Mouse (Mus musculus): ENCODE measurements at regions not wholly inside any gene's neighbourhood (a gene's known extent, or its start where the extent isn't known, plus 50 kb on each side); places are given as distances from the start of the nearest gene placed in this dataset.

- peak; percentile 63 for DNase-seq (ENCODE audit: low spot score)
These were observed 63.9 kb upstream of the Fibin start for GRCm38 (mm10) chr2:110426881-110427280.

DNA sequence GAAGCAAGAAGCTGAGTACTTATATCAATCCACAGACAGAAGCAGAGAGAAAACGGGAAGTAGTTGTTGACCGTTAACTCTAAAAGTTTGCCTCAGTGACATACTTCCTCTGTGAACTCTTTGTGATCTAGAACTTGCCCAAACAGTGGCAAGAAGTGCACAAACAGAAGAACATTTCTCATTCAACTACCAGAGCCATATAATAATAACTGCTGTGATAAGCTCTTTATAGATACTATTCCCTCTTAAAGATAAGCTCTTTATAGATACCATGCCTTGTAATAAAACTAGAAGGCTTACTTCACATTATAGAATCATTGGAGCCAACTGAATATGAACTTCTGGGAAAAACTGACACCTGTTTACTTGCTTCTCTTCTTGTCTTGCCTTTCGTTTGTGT is 89.7 kb upstream of the Fibin start:
- no peak for DNase-seq (ENCODE audit: low spot score)

GRCm38 (mm10) chr2:110472307-110472995 is 109.5 kb upstream of the Fibin start:
- DNase-seq (ENCODE audit: low spot score) = no peak

DNA sequence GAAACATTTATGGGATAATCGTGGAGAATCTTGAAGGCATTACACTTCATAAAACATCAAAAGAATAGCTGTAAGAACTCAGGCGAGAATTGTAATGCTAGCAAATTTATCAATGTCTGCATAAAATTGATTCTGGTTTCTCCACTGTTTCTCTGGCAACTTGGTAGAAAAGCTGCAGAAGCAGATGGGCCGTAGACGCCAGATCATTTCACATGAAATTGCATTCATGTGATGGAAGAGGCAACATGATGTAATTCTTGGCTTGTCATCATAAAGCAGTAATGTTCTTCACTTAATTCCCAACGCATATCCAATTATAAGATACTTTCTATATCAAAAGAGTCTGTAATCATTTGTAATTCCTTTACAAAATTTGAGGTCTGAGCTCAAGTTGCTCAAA is 113.6 kb upstream of the Fibin start:
- no peak for DNase-seq (ENCODE audit: low spot score)

DNA sequence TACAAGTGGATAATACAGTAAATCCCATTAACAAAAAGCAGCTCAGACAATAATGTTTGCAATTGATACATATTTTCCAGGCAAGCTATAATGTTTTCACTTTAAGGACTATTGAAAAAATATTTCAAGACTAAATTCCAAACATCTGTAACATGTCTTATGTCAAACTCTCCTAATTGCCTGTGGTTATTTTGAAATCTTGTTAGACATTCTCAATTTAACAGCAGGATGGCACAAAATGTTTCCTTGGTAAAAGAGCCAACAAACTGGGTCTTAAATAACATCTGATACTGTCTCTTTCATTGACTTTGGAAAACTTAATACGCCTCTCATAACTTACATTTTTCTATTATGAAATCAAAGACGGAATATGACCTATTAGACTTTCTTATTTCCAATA is 115.8 kb upstream of the Slc5a12 start:
- no peak for DNase-seq (ENCODE audit: low spot score)

DNA sequence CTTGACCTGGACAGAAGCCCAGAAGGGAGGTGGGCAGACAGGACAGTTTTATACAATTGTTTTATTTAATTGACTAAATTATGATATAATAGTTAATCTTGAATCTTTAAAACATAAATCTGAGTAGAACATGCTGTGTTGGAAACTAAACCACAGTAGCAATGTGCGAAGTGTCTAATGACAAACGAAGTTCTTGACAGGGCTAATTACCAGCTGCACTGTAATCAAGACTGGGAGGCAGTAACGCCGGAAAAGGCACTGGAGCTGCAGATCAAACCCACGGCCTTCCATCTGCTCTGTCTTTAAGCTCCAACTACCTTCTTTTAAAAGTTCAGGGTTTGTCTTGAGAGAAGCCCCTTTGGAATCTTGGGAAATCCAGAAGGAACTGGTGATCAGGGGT is 110.9 kb upstream of the Slc5a12 start:
- no peak for DNase-seq (ENCODE audit: low spot score)

GRCm38 (mm10) chr2:110486724-110487123 is 110.4 kb upstream of the Slc5a12 start:
- no peak for DNase-seq (ENCODE audit: low spot score)

- DNase-seq (ENCODE audit: low spot score) = peak; percentile 15
These were observed 109.1 kb upstream of the Slc5a12 start for GRCm38 (mm10) chr2:110487950-110488349.

- no peak for DNase-seq (ENCODE audit: low spot score)
These were observed 95.3 kb upstream of the Slc5a12 start for GRCm38 (mm10) chr2:110501786-110502185.

- DNase-seq (ENCODE audit: low spot score) = no peak
These were observed 88.8 kb upstream of the Slc5a12 start for GRCm38 (mm10) chr2:110508162-110508748.

DNA sequence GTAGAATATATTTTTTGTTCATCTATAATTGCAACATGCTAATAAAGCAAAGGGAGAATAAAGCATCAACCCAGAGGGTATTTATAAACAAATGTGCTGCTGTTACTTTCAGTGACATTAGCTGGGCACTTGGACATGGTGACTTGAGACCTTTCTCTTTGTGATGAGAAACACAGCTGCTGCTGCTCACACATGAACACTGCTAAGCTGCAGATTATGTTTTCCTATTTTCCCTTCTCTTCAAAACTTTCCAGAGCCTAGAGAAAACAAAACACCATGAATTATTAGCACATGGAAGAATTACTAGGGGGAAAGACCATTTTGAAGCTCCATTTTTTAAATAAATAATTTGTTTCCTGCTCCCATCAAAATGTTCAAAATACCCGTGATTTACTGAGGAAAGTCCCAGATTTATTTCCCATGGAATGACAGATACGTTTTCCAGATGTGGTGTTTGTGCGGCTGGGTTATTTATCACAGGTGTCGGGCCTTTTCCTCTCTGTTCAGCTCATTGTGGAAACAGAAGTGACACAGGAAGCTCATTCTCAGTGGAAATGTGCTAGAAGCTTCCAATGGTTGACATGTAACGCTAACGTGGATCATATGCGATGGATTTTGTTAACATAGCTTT is 73.8 kb upstream of the Slc5a12 start:
- DNase-seq (ENCODE audit: low spot score) = no peak

- no peak for DNase-seq (ENCODE audit: low spot score)
These were observed 68.9 kb upstream of the Slc5a12 start for GRCm38 (mm10) chr2:110528191-110528590.

DNA sequence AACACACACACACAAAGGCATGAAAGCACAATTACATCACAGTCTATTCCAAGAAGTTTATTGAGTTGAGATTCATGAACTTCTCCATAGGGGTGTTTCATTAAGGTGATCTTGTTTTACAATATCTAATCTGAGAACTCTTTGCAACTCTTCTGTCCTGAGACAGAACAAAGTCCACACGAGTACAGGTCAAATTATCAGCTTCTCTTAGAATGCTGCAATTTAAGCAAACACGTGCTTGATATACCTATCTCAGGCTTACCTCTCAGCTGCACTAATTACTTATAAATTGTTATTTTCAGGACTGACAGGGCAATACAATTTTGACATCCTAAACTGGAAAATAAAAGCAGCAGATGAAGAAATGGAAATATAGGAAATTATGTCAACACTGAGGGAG is 57.0 kb upstream of the Slc5a12 start:
- DNase-seq (ENCODE audit: low spot score) = no peak

GRCm38 (mm10) chr2:110540570-110541357 is 56.3 kb upstream of the Slc5a12 start:
- no peak for DNase-seq (ENCODE audit: low spot score)

GRCm38 (mm10) chr2:110541358-110541737 is 55.8 kb upstream of the Slc5a12 start:
- DNase-seq (ENCODE audit: low spot score) = no peak
